Mouse (Mus musculus): ENCODE measurements around the gene Prickle4.

DNA sequence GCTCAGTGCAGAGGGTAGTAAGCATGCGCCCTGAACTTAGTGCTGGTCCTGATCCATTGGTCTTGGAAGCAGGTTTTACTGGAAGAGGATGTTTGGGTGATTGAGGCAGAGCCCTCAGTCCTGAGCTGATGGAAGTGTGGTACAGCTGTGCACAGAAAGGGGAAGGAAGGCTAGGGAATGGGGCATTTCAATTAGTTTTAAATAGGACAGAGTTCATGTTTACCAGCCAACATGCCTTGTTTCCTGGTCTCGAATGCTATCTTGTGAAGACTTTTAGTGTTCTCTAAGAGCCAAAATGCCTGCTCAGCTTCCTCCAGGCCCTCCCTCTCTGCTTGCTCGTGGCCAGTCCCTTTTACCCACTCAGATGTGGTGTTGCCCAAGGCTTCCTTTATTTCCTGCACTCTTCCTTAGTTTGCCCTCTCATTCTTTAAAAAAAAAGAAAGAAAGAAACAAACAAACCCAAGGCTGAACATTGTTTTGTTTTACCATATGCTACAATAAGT is 35.7 kb downstream of the Prickle4 start:
- TF ChIP-seq POLR2A (IDR thresholded peaks at IDR 0.05; ENCODE audit: low read depth, low read length) (no peak), CTCF (conservative IDR thresholded peaks at IDR 0.05; ENCODE audit: insufficient read depth, insufficient read length, low read depth, low read length) (no peak)

Data from kidney, adult 2 months (tissue).